Mouse (Mus musculus): ENCODE measurements around the gene Hist3h2ba.

Gene Hist3h2ba

DNA sequence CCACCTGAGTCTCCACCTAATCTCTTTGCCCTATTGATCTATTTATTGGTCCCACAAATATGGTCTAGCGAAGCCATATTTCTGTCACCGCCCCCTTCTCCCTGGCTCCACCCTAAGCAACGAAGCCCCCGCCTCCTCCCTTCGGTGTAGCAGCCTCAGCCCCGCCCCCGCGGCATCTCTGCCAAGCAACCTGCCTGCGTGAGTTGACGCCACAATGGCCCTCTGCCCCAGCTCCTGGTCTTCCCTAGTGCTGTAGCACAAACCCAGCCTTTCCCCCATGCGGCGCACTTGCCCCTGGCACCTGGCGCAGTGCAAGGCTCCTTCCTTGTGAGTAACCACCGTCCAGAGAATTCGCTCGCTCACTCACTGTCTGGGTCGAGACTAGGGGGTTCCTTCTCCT is 14.8 kb downstream of the Hist3h2ba start:
- DNase-seq (ENCODE audit: low read depth in 1 of 2, low spot score in 2 of 2) = no peak

DNA sequence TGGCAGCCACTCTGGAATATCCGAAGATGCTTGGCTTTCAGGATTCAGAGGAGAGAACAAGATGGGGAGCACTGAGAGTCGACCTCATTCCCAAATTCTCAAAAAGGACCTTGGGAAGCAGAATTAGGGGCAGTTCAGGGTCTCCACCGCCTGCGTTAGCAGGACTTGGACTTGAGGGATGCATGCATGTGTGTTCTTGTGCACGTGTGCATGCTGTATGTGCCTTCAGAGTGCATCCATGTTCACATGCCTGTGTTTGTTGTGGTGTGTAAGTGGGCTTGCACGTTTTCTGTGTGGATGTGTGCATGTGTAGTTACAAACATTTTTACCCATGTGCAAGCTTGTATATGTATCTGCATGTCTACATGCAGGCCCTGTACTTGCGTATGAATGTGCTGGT is 15.5 kb downstream of the Hist3h2ba start:
- no peak for DNase-seq (ENCODE audit: low read depth in 1 of 2, low spot score in 2 of 2)

DNA sequence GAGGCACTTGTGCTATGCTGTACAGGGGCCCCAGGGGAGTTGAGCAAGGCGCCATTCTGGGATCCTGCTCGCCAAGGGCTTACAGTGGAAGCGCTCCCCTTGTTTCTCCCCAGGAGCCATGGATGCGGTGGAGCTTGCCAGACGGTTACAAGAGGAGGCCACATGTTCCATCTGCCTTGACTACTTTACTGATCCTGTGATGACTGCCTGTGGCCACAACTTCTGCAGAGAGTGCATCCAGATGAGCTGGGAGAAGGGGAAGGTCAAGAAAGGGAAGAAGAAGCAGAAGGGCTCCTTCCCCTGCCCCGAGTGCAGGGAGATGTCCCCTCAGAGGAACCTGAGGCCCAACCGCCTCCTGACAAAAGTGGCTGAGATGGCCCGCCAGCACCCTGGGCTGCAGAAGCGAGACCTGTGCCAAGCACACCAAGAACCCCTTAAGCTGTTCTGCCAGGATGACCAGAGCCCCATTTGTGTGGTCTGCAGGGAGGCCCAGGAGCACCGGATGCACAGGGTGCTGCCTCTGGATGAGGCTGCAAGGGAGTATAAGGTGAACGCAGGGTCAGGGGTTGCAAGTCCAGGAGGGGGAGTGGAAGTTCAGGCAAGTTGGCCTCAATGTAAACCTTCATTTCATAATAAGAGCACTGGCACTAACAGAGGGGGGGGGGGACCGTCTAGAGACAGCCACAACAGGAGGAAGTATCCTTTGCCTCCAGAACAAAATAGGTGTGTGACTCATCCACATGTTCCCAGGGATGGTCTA is 16.5 kb downstream of the Hist3h2ba start:
- DNase-seq (ENCODE audit: low read depth in 1 of 2, low spot score in 2 of 2) = no peak

DNA sequence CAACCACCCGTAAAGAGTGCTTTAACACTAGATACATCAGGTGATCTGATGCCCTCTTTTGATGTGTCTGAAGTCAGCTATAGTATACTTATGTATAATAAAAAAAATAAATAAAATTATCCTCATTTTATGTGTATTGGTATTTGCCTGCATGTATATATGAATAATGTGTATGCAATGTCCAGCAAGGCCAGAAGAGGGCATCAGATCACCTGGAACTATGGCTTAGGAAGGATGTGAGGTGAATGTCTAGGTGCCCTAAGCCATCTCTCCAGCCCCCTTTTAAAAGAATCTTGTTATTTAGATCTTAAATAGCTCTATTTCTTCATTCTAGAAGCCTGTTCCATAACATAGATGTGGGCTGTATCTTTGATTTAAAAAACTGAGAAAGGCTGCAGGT is 18.6 kb downstream of the Hist3h2ba start:
- DNase-seq (ENCODE audit: low read depth in 1 of 2, low spot score in 2 of 2) = no peak

DNA sequence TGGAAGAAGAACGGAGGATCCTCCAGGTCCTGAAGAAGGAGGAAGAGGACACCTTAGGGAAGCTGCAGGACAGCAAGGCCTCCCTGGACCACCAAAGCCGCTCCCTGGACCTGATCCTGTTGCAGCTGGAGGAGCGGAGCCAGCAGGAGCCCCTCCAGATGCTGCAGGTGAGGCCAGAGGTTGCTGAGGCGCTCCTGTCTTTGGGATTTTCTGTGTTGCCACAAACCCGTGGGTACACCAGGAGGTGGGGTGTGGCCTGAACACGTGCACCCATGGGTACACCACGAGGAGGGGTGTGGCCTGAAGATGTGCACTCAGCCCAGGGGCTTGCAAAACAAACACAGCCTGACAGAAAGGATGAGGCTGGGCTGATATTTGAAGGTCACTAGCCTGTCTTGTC is 19.8 kb downstream of the Hist3h2ba start:
- no peak for DNase-seq (ENCODE audit: low read depth in 1 of 2, low spot score in 2 of 2)

DNA sequence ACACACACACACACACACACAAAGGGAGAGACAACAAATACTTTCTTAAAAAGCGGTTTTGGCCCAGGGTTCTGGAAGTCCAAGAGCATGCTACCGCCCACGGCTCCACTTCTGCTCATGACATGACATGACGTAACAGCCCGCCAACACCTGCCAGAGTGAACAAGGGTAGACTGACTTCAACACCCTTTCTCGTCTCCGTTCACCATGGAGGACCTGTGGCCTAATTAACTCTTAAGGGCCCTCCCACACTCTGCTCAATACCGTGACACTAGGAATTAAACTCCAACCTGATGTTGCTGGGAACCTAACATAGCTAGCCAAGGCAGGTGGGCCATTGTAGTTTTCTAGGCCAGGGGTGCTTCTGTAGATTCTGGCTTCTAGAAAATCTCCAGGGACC is 20.3 kb downstream of the Hist3h2ba start:
- no peak for DNase-seq (ENCODE audit: low read depth in 1 of 2, low spot score in 2 of 2)

DNA sequence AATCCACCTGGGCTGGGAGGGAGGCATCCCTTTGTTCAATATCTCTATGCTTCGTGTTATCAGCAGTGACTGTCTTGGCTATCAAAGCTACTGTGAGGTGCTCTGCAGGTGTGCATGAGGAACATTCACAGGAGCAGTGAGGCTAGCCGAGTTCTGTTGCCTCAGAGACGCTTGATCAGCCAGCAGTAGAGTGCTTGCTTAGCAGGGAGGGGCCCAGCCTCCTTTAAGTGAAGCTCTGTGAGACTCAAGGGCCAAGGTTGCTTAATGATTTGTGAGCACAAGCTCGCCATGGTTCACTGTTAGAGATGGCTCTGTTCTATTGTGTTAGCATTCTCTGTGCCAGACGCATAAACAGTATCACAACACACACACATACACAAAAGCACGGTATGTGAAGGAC is 20.9 kb downstream of the Hist3h2ba start:
- no peak for DNase-seq (ENCODE audit: low read depth in 1 of 2, low spot score in 2 of 2)

DNA sequence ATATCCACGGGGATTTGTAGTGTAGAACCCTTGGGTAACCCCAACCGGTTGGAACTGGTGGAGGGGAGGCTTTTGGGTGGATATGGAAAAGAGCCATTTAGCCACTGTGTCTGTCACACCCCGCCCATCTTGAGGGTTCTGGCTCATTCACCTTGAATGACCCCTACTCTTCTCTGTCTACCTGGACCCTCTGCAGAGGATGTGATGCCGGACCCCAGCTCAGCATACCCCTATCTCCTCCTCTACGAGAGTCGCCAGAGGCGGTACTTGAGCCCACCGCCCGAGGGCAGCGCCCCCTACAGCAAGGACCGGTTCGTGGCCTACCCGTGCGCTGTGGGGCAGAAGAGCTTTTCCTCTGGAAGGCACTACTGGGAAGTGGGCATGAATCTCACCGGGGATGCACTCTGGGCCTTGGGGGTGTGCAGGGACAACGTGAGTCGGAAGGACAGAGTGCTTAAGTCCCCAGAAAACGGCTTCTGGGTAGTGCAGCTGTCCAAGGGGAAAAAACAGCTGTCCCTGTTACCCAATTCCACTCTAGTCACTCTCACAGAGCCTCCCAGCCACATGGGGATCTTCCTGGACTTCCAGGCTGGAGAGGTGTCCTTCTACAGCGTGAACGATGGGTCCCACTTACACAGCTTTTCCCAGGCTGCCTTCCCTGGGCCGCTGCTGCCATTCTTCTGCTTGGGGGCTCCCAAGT is 22.3 kb downstream of the Hist3h2ba start:
- DNase-seq (ENCODE audit: low read depth in 1 of 2, low spot score in 2 of 2) = no peak

DNA sequence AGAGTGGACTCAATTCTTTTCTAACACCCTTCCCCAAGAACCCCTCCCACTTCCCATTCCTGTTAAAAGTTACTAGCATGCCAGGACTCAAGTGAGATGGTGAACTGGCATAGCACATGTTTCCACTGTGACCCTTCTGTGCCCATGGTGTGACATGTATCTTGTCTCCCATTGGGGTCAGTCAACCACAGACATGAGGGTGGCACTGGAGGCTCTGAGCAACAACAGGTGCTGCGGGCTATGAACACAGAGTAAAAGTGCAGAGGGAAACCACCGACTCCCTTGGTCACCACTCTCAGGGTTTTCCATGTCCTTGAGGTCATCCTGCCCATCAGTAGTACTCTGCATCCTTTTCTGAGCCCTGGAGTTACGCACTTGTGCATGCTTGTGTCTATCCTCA is 23.1 kb downstream of the Hist3h2ba start:
- DNase-seq (ENCODE audit: low read depth in 1 of 2, low spot score in 2 of 2) = no peak

DNA sequence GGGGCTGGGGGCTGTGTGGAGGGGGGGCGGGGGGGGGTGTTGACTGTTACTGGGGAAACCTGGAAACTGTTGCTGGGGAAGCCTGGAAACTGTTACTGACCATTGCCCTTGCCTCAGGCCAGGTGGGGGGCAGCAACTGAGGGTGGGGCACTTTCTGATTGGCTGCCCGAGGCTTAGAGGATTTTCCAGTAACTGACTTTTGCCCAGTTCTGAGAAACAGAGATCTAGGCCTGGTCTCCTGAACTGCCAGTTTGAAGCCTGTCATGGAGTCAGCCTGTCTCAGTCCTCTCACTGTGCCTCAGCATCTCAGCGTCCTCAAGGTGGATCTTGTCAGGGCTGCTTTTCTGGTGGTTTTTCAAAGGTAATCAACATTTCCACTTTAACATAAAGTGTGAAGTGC is 25.7 kb downstream of the Hist3h2ba start:
- no peak for DNase-seq (ENCODE audit: low read depth in 1 of 2, low spot score in 2 of 2)

DNA sequence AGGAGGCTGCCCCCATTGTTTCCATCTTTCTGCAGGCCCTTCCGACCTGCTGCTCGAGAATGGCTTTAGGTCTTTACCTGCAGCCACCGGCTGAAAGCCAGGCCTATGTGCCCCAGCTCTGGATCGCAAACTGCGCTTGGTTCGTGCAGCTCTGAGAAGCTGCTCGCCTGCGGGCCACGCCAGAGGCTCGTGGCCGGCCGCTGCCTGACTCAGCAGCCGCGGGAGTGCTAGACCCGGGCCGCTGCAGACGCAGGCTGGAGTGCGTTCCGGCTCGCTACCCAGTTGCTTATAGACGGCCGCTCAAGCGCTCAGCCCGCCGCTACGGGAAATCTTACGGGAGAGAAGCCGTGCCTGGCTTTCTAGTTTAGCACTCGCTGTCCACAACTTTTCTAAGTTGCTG is 28.4 kb downstream of the Hist3h2ba start:
- no peak for DNase-seq (ENCODE audit: low read depth in 1 of 2, low spot score in 2 of 2)

DNA sequence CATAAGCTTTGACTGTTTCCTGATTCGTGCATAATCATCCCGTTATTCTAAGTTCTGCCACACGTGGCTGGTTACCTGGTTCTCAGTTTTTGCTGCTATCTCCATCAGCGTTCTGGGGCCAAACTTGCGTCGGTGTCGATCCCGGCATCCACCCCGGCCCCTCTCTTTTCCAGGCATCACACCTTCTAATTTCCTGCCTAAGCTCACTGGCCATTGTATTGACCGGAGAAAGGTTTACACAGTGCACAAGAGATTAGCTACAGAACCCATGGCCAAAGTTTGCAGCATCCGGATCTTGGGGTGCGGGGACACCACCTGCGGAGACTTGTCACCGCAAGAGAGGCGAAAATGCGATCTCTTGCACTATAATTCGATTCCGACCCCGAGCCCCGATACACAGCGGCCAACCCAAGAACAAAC is 28.9 kb downstream of the Hist3h2ba start:
- DNase-seq (ENCODE audit: low read depth in 1 of 2, low spot score in 2 of 2) = no peak

DNA sequence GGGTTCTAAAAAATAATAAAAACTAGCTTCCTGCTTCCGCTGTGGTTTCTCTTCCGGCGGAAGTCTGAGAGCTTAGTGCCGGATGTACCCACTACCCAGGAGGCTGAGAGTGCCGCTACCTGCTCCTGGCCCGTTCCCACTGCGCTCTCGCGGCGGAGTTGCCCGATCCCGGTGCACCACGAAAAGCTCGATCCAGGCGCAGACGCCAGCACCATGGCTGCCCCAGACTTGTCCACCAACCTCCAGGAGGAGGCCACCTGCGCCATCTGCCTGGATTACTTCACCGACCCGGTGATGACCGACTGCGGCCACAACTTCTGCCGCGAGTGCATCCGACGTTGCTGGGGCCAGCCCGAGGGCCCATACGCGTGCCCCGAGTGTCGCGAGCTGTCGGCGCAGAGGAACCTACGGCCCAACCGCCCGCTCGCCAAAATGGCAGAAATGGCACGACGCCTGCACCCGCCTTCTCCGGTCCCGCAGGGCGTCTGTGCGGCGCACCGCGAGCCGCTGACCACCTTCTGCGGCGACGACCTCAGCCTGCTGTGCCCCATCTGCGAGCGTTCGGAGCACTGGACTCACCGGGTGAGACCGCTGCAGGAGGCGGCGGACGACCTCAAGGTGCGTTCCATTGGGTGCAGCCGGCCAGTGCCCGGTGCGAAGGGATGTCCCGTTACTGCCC is 29.4 kb downstream of the Hist3h2ba start, which contains the start of gene Trim11:
Gene Trim11, plus strand, starts transcription at position 67 of the 679 bp plus-strand sequence.
- DNase-seq (ENCODE audit: low read depth in 1 of 2, low spot score in 2 of 2) = peak in 1 of 2 experiments; percentile 30

DNA sequence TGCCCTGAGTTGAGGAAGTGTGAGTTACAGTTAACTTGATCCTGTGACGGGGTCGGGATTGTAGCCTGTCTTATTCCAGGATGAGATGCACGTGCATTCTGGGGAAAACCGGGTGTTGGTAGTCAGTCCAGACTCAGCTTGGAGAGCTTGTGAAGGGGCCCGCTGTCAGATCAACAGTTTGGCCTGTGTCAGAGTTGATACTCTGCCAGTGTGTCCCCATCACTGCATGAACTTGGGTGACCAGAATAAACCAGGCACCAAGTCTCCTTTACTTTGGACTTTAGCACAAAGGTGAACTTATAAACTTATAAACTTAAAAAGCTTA is 29.9 kb downstream of the Hist3h2ba start:
- DNase-seq (ENCODE audit: low read depth in 1 of 2, low spot score in 2 of 2) = no peak

DNA sequence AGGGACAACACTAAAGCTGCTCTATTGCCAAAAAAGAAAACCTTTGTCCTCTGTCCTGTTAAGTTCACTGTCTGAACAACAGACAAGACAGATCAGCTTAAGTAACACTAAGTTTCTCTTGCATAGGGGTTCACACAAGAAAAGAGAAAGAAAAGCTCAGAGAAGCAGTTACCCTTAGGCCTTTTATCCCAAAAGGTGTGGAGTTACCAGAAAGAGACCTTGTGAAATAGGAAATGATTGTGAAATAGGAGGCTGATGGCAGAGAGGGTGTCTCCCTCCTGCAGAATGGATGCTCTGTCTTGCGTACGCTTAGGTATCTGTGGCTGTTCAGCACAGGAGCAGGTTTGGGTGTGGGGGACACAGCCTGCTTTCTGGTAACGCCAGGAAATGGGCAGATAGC is 30.5 kb downstream of the Hist3h2ba start:
- no peak for DNase-seq (ENCODE audit: low read depth in 1 of 2, low spot score in 2 of 2)

DNA sequence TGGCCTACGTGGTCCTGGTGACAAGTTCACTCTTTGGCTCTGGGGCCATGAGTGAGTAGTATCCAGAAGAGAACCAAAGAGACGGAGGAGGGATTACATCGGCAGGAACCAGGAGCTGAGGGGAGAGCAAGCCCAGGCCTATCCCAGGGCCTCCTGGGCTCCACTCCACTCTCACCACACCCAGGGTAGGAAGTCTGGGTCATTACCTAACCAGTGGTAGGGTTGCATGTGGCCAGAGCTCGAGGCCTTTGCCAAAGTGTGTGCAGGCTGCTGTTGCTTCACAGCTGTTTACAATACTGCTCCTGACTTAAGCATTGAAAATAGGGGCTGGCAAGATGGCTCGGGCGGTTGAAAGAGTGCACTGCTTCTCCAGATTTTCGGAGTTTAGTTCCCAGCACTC is 30.9 kb downstream of the Hist3h2ba start:
- DNase-seq (ENCODE audit: low read depth in 1 of 2, low spot score in 2 of 2) = no peak

DNA sequence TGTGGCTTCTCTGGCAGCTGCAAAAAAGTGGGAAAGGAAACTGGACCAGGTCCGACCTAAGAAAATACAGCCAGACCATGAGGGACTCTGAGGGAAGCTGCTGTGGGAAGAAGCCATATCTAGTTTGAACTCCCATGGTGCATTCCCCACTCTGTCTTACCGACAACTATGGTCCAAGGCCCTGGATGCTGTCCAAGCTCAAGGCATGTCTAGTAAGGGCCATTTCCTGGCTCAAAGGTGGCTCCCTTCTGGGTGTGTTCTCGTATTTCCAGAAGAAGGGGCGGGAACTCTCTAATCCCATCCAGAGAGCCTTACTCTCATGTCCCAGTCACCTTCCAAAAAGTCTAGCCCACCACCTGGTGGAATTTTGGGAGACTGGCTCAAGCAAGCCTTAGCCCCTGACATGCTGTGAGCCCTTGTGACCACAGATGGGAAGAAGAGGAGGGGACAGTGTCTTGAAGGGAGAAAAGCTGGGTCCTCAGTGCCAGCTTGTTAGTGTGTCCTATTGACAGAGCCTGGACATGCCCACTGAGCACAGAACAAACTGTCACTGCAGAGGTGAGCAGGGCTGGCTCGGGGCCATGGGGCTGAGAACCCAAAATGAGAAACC is 31.8 kb downstream of the Hist3h2ba start:
- no peak for DNase-seq (ENCODE audit: low read depth in 1 of 2, low spot score in 2 of 2)

DNA sequence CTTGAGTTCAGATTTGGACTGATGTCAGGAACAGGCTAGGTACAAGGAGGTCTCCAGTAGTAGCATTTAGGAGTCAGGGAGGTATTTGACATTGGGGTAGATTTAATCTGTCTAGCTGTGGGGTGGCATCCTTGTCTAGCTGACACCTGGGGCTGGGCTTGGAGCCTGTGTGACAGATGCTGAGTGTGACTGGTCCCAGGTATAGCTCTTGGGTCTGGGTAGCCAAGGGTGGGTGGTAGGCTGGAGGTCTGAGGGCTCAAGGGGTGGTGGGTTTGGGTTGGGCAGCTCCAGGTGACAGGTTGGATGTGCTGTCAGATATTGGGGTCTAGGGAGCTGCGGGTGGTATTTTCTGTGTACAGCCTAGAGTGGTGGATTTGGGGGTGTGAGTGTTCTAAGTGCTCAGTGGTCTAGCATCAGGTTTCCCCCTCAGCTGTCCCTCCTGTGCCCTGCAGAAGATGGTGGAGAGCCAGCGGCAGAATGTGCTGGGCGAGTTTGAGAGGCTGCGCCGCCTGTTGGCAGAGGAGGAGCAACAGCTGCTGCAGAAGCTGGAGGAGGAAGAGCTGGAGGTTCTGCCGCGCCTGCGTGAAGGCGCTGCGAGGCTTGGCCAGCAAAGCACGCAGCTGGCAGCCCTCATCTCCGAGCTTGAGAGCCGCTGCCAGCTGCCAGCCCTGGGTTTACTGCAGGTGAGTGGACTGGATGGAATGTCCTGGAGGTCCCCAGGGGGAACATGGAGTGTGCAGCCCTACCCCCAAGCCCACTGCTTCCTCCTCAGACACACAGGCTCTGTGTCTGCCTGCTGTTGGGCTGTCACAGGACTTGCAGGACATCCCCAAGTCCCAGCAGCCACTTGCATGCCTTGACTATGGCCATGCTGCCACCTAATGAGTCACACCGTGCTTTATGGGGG is 33.1 kb downstream of the Hist3h2ba start:
- DNase-seq (ENCODE audit: low read depth in 1 of 2, low spot score in 2 of 2) = peak in 1 of 2 experiments; percentile 48

DNA sequence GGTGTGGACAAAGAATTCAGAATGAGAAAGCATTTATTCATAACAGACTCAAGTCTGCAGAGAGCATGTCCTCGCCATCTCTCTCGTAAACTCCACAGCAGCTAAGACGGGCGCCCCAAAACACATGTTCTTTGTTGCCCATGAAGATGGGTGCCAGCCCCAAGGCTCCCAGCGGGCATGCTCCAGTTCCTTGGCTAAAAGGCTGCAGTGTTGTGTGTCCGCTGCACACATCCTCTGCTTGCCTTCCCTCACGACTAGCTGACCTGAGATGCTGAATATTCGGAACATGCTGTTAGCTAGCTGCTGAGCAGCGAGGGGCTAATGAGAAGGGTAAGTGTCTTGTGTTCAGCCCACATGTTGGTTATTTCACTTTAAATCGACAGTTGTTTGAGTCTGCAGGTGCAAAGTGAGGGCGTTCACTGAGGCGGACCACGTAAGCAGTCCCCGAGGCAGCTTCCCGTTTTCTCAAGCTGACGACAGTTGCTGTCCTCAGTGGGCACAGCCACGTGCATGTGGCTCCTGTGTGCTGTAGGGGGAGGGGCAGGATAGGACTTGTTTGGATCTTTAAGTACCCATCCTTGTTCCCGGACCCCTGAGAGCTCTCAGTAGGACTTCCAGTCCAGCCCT is 33.9 kb downstream of the Hist3h2ba start:
- peak in 1 of 2 experiments; percentile 38 for DNase-seq (ENCODE audit: low read depth in 1 of 2, low spot score in 2 of 2)

DNA sequence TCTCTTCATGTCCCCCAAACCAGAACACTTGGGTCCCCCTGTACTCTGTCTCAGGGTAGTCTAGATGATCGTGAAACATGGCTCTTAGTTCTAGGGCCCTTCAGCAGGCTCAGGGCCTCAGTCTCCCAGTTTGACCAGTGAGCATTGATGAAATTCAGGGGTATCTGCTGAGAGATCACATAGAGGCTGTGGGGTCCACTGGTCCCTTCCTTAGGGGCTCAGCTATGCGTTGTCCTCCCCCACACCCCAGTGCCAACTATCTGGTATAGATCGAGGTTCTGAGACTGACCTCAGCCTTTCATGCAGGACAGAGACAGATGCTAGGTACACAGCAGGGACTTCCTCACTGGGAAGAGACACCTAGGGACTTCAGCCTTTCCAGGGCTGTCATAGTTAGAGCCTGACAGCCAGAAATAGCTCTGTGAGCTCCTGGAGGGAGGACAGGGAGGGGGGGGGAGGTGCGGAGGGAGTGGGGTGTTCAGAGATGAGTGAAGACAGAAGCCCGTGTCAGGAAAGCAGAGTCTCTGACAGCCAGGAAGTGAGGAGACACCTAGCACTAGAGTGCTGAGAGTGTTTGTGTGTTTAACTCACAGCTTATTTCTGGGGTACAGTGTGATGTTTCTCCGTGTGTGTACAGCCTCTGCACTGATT is 35.1 kb downstream of the Hist3h2ba start:
- DNase-seq (ENCODE audit: low read depth in 1 of 2, low spot score in 2 of 2) = no peak
